Mouse (Mus musculus): ENCODE results near the gene Plekhg5. TPM values are rescaled to one million over a fixed set of nuclear protein-coding genes. Genes with fewer than 3 reads are reported as not detected.

Plekhg5 gene
- polyA plus RNA-seq, 1 experiment from 2014 or later = 1.1 TPM

DNA sequence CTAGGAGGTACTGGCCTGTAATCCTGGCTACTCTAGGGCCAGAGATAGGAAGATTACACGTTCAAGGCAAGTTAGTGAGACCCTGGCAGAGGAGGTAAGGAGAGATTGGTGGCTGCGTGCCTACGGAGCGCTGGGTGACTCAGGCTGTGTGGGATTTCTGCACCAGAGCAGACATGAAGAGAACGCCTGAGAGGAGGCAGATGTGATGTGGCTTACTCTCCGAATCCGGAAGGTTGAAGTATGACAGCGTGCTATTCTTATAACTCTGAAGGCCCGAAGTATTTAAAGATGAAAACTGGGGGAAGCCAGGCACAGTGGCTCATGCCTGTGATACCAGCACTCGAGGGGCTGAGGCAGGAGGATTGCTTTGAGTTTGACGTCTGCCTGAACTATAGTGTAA, 28.2 kb downstream of the Plekhg5 start:
- Histone ChIP-seq H3K79me2 (ENCODE audit: inconsistent target) (no peaks in the 10 kb centered on the region), H3K4me3 (ENCODE audit: inconsistent target) (no peak overlapping the region), H3K36me3 (ENCODE audit: inconsistent target) (no peaks in the 10 kb centered on the region), H3K27ac (no peak overlapping the region)
- WGBS (ENCODE audit: missing documents) = 86% methylated on average over 11 of the region's 11 CpGs

DNA sequence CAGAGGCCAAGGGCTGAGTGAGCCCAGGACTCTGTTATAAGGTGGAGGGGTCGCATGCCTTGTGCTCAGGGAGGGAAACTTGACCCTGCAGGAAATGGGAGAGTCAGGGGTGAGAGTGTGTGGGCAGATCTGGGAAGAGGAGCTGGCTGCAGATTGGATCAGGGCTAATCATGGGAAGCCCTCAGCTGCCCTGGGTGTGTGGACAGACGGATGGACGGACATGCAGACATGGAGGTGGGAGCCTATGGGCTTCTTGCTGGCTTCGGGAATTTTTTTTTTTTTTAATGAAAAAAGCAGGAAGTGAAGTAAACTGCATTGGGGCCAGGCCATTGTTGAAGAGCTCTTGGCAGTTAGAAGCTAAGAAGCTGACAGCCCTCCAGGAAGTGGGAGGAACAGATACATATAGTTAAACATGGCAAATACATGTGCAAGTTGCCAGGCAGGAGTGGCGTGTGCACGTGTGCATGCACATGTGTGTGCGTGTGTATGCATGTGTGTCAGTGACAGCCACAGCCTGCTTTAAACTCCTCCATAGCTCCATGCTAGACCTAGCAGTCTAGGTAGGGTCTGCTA, 28.9 kb downstream of the Plekhg5 start:
- WGBS (ENCODE audit: missing documents) = 36% methylated on average over 7 of the region's 7 CpGs
- no peaks in the 10 kb centered on the region for H3K79me2 ChIP-seq (ENCODE audit: inconsistent target)
- no peak overlapping the region for H3K27ac ChIP-seq
- no peaks in the 10 kb centered on the region for H3K36me3 ChIP-seq (ENCODE audit: inconsistent target)
- no peak overlapping the region for H3K4me3 ChIP-seq (ENCODE audit: inconsistent target)

DNA sequence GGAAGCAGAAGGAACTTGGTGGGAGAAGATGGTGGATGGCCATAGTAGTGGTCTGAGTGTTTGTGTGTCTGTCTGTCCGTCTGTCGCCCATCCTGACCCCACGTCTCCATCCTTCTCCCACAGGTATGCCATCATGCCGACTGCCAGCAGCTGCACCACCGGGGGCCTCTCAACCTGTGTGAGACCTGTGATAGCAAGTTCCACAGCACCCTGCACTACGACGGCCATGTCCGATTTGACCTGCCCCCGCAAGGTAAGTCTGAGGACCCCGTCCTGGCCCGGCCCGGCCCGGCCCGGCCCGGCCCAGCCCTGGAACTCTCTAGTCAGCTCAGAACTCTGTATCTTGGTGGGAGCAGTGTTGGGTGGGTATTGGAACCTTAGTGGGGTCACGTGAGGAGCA, 29.6 kb downstream of the Plekhg5 start:
- no peaks in the 10 kb centered on the region for H3K79me2 ChIP-seq (ENCODE audit: inconsistent target)
- no peak overlapping the region for H3K27ac ChIP-seq
- no peaks in the 10 kb centered on the region for H3K36me3 ChIP-seq (ENCODE audit: inconsistent target)
- no peak overlapping the region for H3K4me3 ChIP-seq (ENCODE audit: inconsistent target)
- WGBS (ENCODE audit: missing documents) = 97% methylated on average over 15 of the region's 16 CpGs

DNA sequence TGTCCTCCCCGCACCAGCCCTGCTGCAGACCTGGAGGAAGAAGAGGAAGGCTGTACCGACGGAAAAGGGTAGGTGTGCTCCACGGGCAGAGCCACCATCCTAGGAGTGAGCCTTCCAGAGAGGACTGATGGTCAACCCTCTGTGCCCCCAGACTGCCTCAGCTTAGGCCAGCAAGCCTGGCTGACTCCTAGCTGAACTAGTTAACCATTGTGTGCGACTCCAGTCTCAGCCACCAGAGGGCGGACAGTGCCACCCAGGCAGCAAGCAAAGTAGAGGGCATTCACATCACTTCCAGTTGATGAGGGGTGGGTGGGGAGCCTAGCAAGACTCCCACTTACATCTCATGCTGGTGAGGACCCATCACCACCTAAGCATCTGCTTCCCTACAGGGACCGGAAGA, 30.7 kb downstream of the Plekhg5 start:
- Histone ChIP-seq H3K79me2 (ENCODE audit: inconsistent target) (no peaks in the 10 kb centered on the region), H3K36me3 (ENCODE audit: inconsistent target) (no peaks in the 10 kb centered on the region), H3K27ac (no peak overlapping the region), H3K4me3 (ENCODE audit: inconsistent target) (no peak overlapping the region)
- WGBS (ENCODE audit: missing documents) = 60% methylated on average over 7 of the region's 7 CpGs

DNA sequence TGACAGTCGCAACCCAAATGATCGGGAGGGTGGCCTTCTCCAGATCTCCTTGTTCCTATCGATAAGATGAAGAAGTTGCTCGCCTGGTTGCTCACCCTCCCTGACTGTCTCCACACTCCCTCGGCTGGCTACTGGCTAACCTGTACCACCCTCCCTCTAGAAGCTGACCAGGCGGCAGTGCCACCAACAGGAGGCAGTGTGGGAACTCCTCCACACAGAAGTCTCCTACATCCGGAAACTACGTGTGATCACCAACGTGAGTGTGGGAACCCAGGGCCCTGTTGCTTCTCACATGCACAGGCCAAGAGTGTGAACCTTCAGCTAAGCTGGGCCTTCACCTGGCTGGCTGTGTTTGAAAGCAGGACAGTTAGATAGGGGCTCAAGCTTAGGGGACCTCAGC, 34.4 kb downstream of the Plekhg5 start:
- WGBS (ENCODE audit: missing documents) = 89% methylated on average over 9 of the region's 9 CpGs
- no peak overlapping the region for H3K4me3 ChIP-seq (ENCODE audit: inconsistent target)
- H3K79me2 ChIP-seq (ENCODE audit: inconsistent target) = no peaks in the 10 kb centered on the region
- no peaks in the 10 kb centered on the region for H3K36me3 ChIP-seq (ENCODE audit: inconsistent target)
- H3K27ac ChIP-seq = no peak overlapping the region

- H3K36me3 ChIP-seq (ENCODE audit: inconsistent target) = no peaks in the 10 kb centered on the region
- no peak overlapping the region for H3K4me3 ChIP-seq (ENCODE audit: inconsistent target)
- H3K27ac ChIP-seq = no peak overlapping the region
- WGBS (ENCODE audit: missing documents) = 86% methylated on average over 23 of the region's 24 CpGs
- H3K79me2 ChIP-seq (ENCODE audit: inconsistent target) = no peaks in the 10 kb centered on the region
Observed at GRCm38 (mm10) chr4:152107493-152107892, 35.2 kb downstream of the Plekhg5 start.

DNA sequence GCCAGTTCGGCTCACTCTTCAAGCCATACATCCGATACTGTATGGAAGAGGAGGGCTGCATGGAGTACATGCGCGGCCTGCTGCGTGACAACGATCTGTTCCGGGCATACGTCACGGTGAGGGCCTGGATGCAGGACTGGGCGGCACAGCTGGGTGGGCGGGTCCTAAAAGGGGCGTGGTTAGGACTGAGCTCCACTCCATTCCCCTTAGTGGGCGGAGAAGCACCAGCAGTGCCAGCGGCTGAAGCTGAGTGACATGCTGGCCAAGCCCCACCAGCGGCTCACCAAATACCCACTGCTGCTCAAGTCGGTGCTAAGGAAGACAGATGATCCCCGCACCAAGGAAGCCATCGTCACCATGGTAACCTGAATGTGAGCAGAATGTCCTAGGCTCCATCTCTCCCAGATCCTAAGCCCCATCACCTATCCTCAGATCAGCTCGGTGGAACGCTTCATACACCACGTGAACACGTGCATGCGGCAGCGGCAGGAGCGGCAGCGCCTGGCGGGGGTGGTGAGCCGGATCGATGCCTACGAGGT, 35.7 kb downstream of the Plekhg5 start:
- Histone ChIP-seq H3K36me3 (ENCODE audit: inconsistent target) (no peaks in the 10 kb centered on the region), H3K79me2 (ENCODE audit: inconsistent target) (no peaks in the 10 kb centered on the region), H3K27ac (no peak overlapping the region), H3K4me3 (ENCODE audit: inconsistent target) (no peak overlapping the region)
- WGBS (ENCODE audit: missing documents) = 89% methylated on average over 29 of the region's 30 CpGs

DNA sequence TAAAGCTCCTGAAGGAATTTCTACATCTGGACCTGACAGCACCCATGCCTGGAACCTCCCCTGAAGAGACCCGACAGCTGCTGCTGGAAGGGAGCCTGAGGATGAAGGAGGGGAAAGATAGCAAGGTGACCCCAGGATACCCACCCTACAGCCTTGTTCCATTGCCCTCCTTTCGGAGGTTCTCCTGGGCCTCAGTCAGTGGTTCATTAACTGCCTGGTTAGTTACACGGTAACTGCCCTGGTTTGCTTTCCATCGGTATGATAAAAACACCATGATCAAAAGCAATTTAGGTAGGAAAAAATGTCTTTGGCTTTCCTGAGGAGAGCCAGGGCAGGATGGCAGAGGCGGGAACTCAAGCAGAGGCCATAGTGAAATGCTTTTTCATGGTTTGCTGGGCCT, 36.4 kb downstream of the Plekhg5 start:
- WGBS (ENCODE audit: missing documents) = 93% methylated on average over 5 of the region's 5 CpGs

DNA sequence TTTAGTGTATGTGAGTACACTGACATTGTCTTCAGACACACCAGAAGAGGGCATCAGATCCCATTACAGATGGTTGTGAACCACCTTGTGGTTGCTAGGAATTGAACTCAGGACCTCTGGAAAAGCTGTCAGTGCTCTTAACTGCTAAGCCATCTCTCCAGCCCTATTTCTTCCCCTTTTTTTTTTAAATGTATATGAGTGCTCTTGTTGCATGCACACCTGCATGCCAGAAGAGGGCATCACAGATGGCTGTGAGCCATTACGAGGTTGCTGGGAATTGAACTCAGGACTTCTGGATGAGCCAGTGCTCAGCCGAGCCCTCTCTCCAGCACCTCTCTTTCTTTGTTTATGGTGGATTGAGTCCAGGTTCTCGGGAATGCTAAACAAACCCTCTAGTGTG, 37.2 kb downstream of the Plekhg5 start:
- Histone ChIP-seq H3K27ac (no peak overlapping the region), H3K36me3 (ENCODE audit: inconsistent target) (no peaks in the 10 kb centered on the region), H3K79me2 (ENCODE audit: inconsistent target) (no peaks in the 10 kb centered on the region), H3K4me3 (ENCODE audit: inconsistent target) (no peak overlapping the region)
- WGBS (ENCODE audit: missing documents) = 80% methylated on average over 1 of the region's 3 CpGs

More for the DNA sequence above, 36.4 kb downstream of the Plekhg5 start:
- Histone ChIP-seq H3K4me3 (ENCODE audit: inconsistent target) (no peak overlapping the region), H3K36me3 (ENCODE audit: inconsistent target) (no peaks in the 10 kb centered on the region), H3K27ac (no peak overlapping the region), H3K79me2 (ENCODE audit: inconsistent target) (no peaks in the 10 kb centered on the region)

DNA sequence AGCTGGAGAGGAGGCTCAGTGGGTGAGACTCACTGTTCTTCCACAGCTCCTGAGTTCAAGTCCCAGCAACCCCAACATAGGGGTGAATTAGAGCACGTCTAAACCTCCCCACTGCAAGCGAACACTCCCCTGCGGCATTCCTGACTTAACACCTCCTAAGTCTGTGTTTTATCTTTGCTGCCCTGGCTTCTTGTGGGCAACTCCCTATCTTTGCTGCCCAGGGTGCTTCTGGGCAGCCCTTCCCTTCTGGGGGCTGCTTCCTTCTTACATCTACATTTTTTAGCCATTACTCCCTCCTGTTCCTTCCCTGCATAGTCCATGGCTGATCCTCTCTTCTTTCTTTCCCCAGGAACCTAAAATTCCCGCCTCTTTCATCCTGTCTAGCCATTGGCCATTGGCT, 38.4 kb downstream of the Plekhg5 start:
- Histone ChIP-seq H3K79me2 (ENCODE audit: inconsistent target) (no peaks in the 10 kb centered on the region), H3K36me3 (ENCODE audit: inconsistent target) (no peaks in the 10 kb centered on the region), H3K4me3 (ENCODE audit: inconsistent target) (no peak overlapping the region), H3K27ac (no peak overlapping the region)
- WGBS (ENCODE audit: missing documents) = 91% methylated on average over 4 of the region's 4 CpGs

DNA sequence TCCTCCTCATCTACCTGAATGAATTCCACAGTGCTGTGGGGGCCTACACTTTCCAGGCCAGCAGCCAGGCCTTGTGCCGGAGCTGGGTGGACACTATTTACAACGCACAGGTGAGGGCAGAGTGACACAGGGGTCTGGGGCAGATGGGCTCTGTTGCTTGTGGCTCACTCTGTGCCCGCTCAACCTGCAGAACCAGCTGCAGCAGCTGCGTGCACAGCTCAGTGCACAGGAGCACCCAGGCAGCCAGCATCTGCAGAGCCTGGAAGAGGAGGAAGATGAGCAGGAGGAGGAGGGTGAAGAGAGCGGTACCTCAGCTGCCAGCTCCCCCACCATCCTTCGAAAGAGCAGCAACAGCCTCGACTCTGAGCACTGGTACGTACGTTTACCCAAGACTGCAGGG, 40.0 kb downstream of the Plekhg5 start:
- Histone ChIP-seq H3K36me3 (ENCODE audit: inconsistent target) (no peaks in the 10 kb centered on the region), H3K27ac (no peak overlapping the region), H3K4me3 (ENCODE audit: inconsistent target) (no peak overlapping the region), H3K79me2 (ENCODE audit: inconsistent target) (no peaks in the 10 kb centered on the region)
- 96% methylated on average over 9 of the region's 9 CpGs for whole genome bisulfite sequencing (ENCODE audit: missing documents)

- 95% methylated on average over 16 of the region's 16 CpGs for WGBS (ENCODE audit: missing documents)
- no peaks in the 10 kb centered on the region for H3K36me3 ChIP-seq (ENCODE audit: inconsistent target)
- no peaks in the 10 kb centered on the region for H3K79me2 ChIP-seq (ENCODE audit: inconsistent target)
- no peak overlapping the region for H3K27ac ChIP-seq
- no peak overlapping the region for H3K4me3 ChIP-seq (ENCODE audit: inconsistent target)
Observed at GRCm38 (mm10) chr4:152114080-152114479, 41.8 kb downstream of the Plekhg5 start.

- H3K27ac ChIP-seq = no peak within 1 kb of the TSS
- no peaks in the 10 kb centered on the region for H3K36me3 ChIP-seq (ENCODE audit: inconsistent target)
- 3% methylated on average over 29 of the region's 30 CpGs for WGBS (ENCODE audit: missing documents)
- H3K79me2 ChIP-seq (ENCODE audit: inconsistent target) = no peaks in the 10 kb centered on the region
- H3K4me3 ChIP-seq (ENCODE audit: inconsistent target) = no peak within 1 kb of the TSS
Observed at GRCm38 (mm10) chr4:152115921-152116612, 43.8 kb downstream of the Plekhg5 start, which contains the start of gene Tnfrsf25. Gene Tnfrsf25, plus strand, starts transcription at chr4:152115934.

- no peaks in the 10 kb centered on the region for H3K79me2 ChIP-seq (ENCODE audit: inconsistent target)
- no peak overlapping the region for H3K27ac ChIP-seq
- H3K36me3 ChIP-seq (ENCODE audit: inconsistent target) = no peaks in the 10 kb centered on the region
- 92% methylated on average over 9 of the region's 9 CpGs for WGBS (ENCODE audit: missing documents)
- H3K4me3 ChIP-seq (ENCODE audit: inconsistent target) = no peak overlapping the region
Observed at GRCm38 (mm10) chr4:152117538-152117937, 45.2 kb downstream of the Plekhg5 start.

GRCm38 (mm10) chr4:152119396-152120292, 47.3 kb downstream of the Plekhg5 start:
- Histone ChIP-seq H3K27ac (no peak overlapping the region), H3K36me3 (ENCODE audit: inconsistent target) (no peaks in the 10 kb centered on the region), H3K4me3 (ENCODE audit: inconsistent target) (no peak overlapping the region), H3K79me2 (ENCODE audit: inconsistent target) (no peaks in the 10 kb centered on the region)
- WGBS (ENCODE audit: missing documents) = 67% methylated on average over 39 of the region's 39 CpGs
